Mouse (Mus musculus) liver, adult 2 months (tissue): ENCODE results near the gene Prcd. TPM values are rescaled to one million over a fixed set of nuclear protein-coding genes. Genes with fewer than 3 reads are reported as not detected.
A peak's percentile ranks its signal among the peaks of the same experiment; 100 is the strongest.

Experiments used
- DNase-seq: peaks from one replicate; pipeline ENCODE4 v3.0.0-alpha.2; 2011; ENCODE audit warnings: low read depth, low spot score; ENCODE audit errors: extremely low read depth
- H3K27ac ChIP-seq: fragments of 200-500 bp; replicated peaks from 2 replicates; pipeline ENCODE4 v1.5.1; 2012; ENCODE audit warnings: low read depth, mild to moderate bottlenecking, control low read depth, inconsistent platforms, low read length; ENCODE audit not compliant: insufficient read depth
- H3K27me3 ChIP-seq: fragments of 200-500 bp; 2 replicates; pipeline ENCODE4 v1.6.1; 2012; ENCODE audit warnings: mild to moderate bottlenecking, moderate library complexity, low read length, inconsistent platforms; ENCODE audit not compliant: control insufficient read depth, insufficient read depth
- H3K36me3 ChIP-seq: fragments of 200-500 bp; 2 replicates; pipeline ENCODE4 v1.6.1; 2012; ENCODE audit warnings: low read length, inconsistent platforms; ENCODE audit not compliant: control insufficient read depth, insufficient read depth
- H3K4me1 ChIP-seq: fragments of 200-500 bp; 2 replicates; pipeline ENCODE4 v1.6.1; 2011; ENCODE audit warnings: low read length; ENCODE audit not compliant: control insufficient read depth, insufficient read depth
- H3K4me3 ChIP-seq: fragments of 200-500 bp; 2 replicates; pipeline ENCODE4 v1.5.1; 2011; ENCODE audit warnings: low read depth, mild to moderate bottlenecking, control low read depth, low read length, moderate library complexity; ENCODE audit not compliant: insufficient read depth
- H3K79me2 ChIP-seq: fragments of 200-500 bp; 2 replicates; pipeline ENCODE4 v1.6.1; 2012; ENCODE audit warnings: inconsistent platforms, mild to moderate bottlenecking, low read length, moderate library complexity; ENCODE audit not compliant: control insufficient read depth, insufficient read depth
- H3K9ac ChIP-seq: fragments of 200-500 bp; 2 replicates; pipeline ENCODE4 v1.6.1; 2012; ENCODE audit warnings: low read depth, mild to moderate bottlenecking, control low read depth, inconsistent platforms, low read length
- CTCF ChIP-seq: fragments of 200-500 bp; IDR thresholded peaks from 2 replicates; pipeline ENCODE4 v1.5.1; 2011; ENCODE audit warnings: low read depth, low read length, control low read depth
- POLR2A ChIP-seq: fragments of 200-500 bp; IDR thresholded peaks from 2 replicates; pipeline ENCODE4 v1.6.1; 2011; ENCODE audit warnings: low read length, control low read depth; ENCODE audit not compliant: insufficient read depth; ENCODE audit errors: extremely low read depth
- WGBS: fragments of 180-500 bp; shearing (Covaris S2); methylation state at CpG from one replicate; pipeline ENCODE4 v1.1.7; 2018; 5-methylcytosine and 5-hydroxymethylcytosine counted together
- polyA plus RNA-seq: library from polyadenylated mRNA; depleted of rRNA; stranded (reverse); fragments of >200 nt; gene quantifications from 2 replicates; pipeline ENCODE4 v1.2.3, GENCODE M21; 2012
- total RNA-seq: library from RNA; depleted of rRNA; stranded (reverse); fragments of >200 nt; gene quantifications from 2 replicates; pipeline ENCODE4 v1.2.3, GENCODE M21; 2014

Gene Prcd
- total and polyA plus RNA-seq, 2 experiments, result not detected

- no peak overlapping the region for H3K9ac ChIP-seq
- no peak for TF ChIP-seq POLR2A
- no peak for TF ChIP-seq CTCF
- H3K4me3 ChIP-seq, result no peak overlapping the region
- peaks cover 4% of the 10 kb centered on the region for H3K4me1 ChIP-seq
- WGBS, result 78% methylated on average over 10 of the region's 10 CpGs
- peaks cover 4% of the 10 kb centered on the region; the same call in 1 of the 2 replicates for H3K79me2 ChIP-seq
- peaks cover 6% of the 10 kb centered on the region for H3K36me3 ChIP-seq
- no peaks in the 10 kb centered on the region for H3K27me3 ChIP-seq
- no peak overlapping the region for H3K27ac ChIP-seq
- DNase-seq, result no peak
Observed at GRCm38 (mm10) chr11:116668381-116668825, 15.1 kb downstream of the Prcd start.

GRCm38 (mm10) chr11:116668839-116669238 is 15.5 kb downstream of the Prcd start:
- Histone ChIP-seq H3K27me3 (no peaks in the 10 kb centered on the region), H3K79me2 (peaks cover 4% of the 10 kb centered on the region; the same call in 1 of the 2 replicates), H3K27ac (no peak overlapping the region), H3K36me3 (peaks cover 10% of the 10 kb centered on the region), H3K9ac (no peak overlapping the region), H3K4me3 (no peak overlapping the region), H3K4me1 (peaks cover 4% of the 10 kb centered on the region)
- WGBS, result 55% methylated on average over 7 of the region's 7 CpGs
- no peak for DNase-seq
- TF ChIP-seq CTCF, result no peak
- no peak for TF ChIP-seq POLR2A

DNA sequence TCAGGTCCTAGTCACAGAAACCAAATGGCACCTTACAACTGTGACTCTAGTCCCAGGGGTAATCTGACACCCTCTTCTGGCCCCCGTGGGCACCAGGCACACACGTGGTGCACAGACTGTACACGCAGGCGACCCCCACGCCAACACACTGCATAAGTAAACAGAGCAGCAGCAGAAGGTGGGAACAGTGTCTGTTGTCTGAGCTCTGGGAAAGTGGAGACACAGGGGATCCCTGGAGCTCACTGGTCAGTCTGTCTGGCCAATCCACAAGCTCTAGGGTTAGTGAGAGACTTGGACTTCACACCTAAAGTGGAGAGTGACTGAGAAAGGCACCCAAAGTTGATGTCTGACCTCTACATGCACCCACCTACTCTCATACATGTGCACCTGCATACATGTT is 16.0 kb downstream of the Prcd start:
- no peak for DNase-seq
- Histone ChIP-seq H3K36me3 (peaks cover 15% of the 10 kb centered on the region), H3K27me3 (no peaks in the 10 kb centered on the region), H3K4me1 (peaks cover 4% of the 10 kb centered on the region), H3K27ac (no peak overlapping the region), H3K9ac (no peak overlapping the region), H3K4me3 (no peak overlapping the region), H3K79me2 (peaks cover 4% of the 10 kb centered on the region; the same call in 1 of the 2 replicates)
- TF ChIP-seq CTCF, result no peak
- no peak for TF ChIP-seq POLR2A
- 39% methylated on average over 5 of the region's 5 CpGs for WGBS

DNA sequence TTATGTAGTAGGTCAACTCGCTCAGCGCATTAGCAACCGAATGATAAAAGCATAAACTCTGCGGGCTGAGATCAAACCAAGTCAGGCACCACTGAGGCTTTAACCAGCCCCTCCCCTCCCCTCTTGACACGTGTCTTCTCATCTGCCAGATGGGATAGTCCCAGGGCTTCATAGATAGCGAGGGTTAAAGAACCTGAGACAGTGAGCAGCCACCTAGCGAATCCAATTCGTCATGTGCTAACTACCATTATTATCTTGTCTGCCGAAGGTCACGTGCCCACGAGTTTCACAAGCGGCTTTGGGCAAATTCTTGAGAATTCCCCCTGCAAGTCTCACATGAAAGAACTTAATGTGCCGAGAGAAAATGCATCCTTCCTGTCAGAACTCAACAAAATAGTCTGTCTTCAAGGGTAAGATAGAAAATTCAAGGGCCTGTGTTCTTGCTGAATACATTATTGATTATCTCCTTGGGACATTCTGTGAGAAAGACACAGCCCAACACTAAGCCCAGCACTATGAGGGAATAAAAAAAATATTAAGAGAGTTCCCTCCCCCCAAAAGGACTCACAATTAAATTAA is 16.5 kb downstream of the Prcd start:
- DNase-seq, result no peak
- Histone ChIP-seq H3K27ac (no peak overlapping the region), H3K4me1 (peaks cover 4% of the 10 kb centered on the region), H3K9ac (no peak overlapping the region), H3K36me3 (peaks cover 21% of the 10 kb centered on the region), H3K27me3 (no peaks in the 10 kb centered on the region), H3K4me3 (no peak overlapping the region), H3K79me2 (peaks cover 4% of the 10 kb centered on the region; the same call in 1 of the 2 replicates)
- TF ChIP-seq POLR2A (no peak), CTCF (no peak)
- 69% methylated on average over 13 of the region's 13 CpGs for WGBS

- Histone ChIP-seq H3K9ac (no peak overlapping the region), H3K27ac (no peak overlapping the region)
Observed at GRCm38 (mm10) chr11:116670386-116670785, 17.1 kb downstream of the Prcd start.

DNA sequence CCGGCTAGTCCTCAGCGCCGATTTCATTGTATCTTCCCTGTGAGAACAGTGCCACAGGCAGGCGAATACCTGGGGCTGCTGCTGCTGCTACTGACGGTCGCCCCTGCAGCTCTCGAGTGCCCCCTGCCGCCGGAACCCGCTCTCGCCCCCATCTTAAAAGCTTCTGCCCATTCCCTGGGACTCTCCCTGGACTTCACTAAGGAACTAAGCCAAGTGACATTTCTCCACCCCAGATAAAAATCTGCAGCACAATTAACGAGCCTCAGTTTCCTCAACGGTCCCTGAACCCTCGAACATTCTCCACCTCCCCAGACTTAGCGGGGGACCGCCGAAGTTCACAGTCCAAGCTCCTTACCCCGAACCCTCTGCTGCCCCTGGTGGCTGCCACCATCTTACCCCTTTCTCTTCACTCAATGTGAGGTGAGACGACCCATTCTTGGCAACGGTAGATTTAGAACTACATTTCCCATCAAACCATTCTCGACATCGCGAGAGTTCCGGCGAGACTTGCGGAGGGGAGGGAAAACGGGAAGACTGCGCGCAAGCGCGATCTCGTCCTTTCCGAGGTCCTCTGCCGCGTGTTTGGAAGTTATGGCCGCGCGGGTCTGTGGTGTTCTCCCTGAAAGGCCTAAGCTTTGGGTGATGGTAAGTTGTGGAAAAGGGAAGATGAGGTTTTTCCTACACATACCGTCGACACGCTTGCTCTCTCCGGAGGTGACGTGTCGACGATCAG is 17.9 kb downstream of the Prcd start:
- Histone ChIP-seq H3K9ac (peak overlapping the region; percentile 80), H3K4me3 (peak overlapping the region; percentile 65), H3K4me1 (peaks cover 4% of the 10 kb centered on the region), H3K79me2 (peaks cover 4% of the 10 kb centered on the region; the same call in 1 of the 2 replicates), H3K27me3 (no peaks in the 10 kb centered on the region), H3K36me3 (peaks cover 33% of the 10 kb centered on the region), H3K27ac (peak overlapping the region; percentile 51)
- peak; percentile 97 for DNase-seq
- TF ChIP-seq CTCF (peak; percentile 90), POLR2A (peak; percentile 78)
- WGBS, result under 1% methylated on average over 45 of the region's 45 CpGs

More at GRCm38 (mm10) chr11:116670386-116670785, 17.1 kb downstream of the Prcd start:
- 86% methylated on average over 7 of the region's 7 CpGs for WGBS
- Histone ChIP-seq H3K36me3 (peaks cover 26% of the 10 kb centered on the region), H3K79me2 (peaks cover 4% of the 10 kb centered on the region; the same call in 1 of the 2 replicates), H3K27me3 (no peaks in the 10 kb centered on the region), H3K4me3 (no peak overlapping the region), H3K4me1 (peaks cover 4% of the 10 kb centered on the region)
- no peak for DNase-seq
- TF ChIP-seq CTCF, result no peak
- no peak for TF ChIP-seq POLR2A
